Mouse (Mus musculus) frontal cortex, adult (tissue): ENCODE measurements around the gene Olfr1221.
"Not testable (repeated sequence)": the region's sequence is repeated elsewhere in the genome, so short reads cannot be mapped to it uniquely, and the experiment has no call there.

ENCODE experiments used
- ATAC-seq: cut with Nextera tagmentation; 2 replicates; pipeline ENCODE4 v1.9.2; 2017; ENCODE audit warnings: mild to moderate bottlenecking, moderate library complexity, mixed read lengths; ENCODE audit not compliant: low TSS enrichment

Olfr1221 gene

GRCm38 (mm10) chr2:89117183-89117582, at the start of gene Olfr1221:
TSS of gene Olfr1221 (minus strand) at chr2:89117283.
- no peak for ATAC-seq

GRCm38 (mm10) chr2:89164711-89165110, 47.6 kb upstream of the Olfr1221 start:
- ATAC-seq, result not testable (repeated sequence)

- ATAC-seq, result not testable (repeated sequence)
Measured at GRCm38 (mm10) chr2:89163991-89164390, 46.9 kb upstream of the Olfr1221 start, which contains the start of gene Olfr1224-ps1. TSS of gene Olfr1224-ps1 (minus strand) at chr2:89164091.

GRCm38 (mm10) chr2:89151460-89151859, 34.4 kb upstream of the Olfr1221 start, which contains the start of gene Olfr1223:
TSS of gene Olfr1223 (minus strand) at chr2:89151560.
- ATAC-seq, result no peak

- ATAC-seq, result no peak
Measured at GRCm38 (mm10) chr2:89132954-89133353, 15.9 kb upstream of the Olfr1221 start, which contains the start of gene Olfr1222. TSS of gene Olfr1222 (minus strand) at chr2:89133054.

- no peak for ATAC-seq
Measured at GRCm38 (mm10) chr2:89106735-89107134, 10.3 kb downstream of the Olfr1221 start, which contains the start of gene Olfr1220. TSS of gene Olfr1220 (minus strand) at chr2:89106835.

- no peak for ATAC-seq
Measured at GRCm38 (mm10) chr2:89105651-89106050, 11.4 kb downstream of the Olfr1221 start.

- ATAC-seq, result no peak
Measured at GRCm38 (mm10) chr2:89093848-89094247, 23.2 kb downstream of the Olfr1221 start.

- no peak for ATAC-seq
Measured at GRCm38 (mm10) chr2:89083413-89083812, 33.7 kb downstream of the Olfr1221 start, which contains the start of gene Olfr1219. TSS of gene Olfr1219 (minus strand) at chr2:89083513.

- ATAC-seq, result no peak
Measured at GRCm38 (mm10) chr2:89081487-89081886, 35.6 kb downstream of the Olfr1221 start.

GRCm38 (mm10) chr2:89061087-89061486, 56.0 kb downstream of the Olfr1221 start, which contains the start of gene Olfr1218:
TSS of gene Olfr1218 (minus strand) at chr2:89061187.
- no peak for ATAC-seq
